Mouse (Mus musculus) kidney, embryonic 14.5 days (tissue): Measurements from ENCODE around the gene Hoxb4. TPM values are rescaled to one million over a fixed set of nuclear protein-coding genes. Genes with fewer than 3 reads are reported as not detected.

Source experiments
- ATAC-seq: fragments of 200-750 bp; cut with Nextera tagmentation; 2 replicates; pipeline ENCODE4 v1.8.0; 2017; ENCODE audit warnings: moderate number of reproducible peaks, mild to moderate bottlenecking, moderate TSS enrichment, moderate library complexity; ENCODE audit not compliant: low FRiP score, low TSS enrichment
- H3K27ac ChIP-seq: fragments of 300-500 bp; sonication (generic); 2 replicates; pipeline ENCODE4 v1.5.1; 2014; ENCODE audit warnings: low read depth, mild to moderate bottlenecking, low read length, moderate library complexity, mixed read lengths
- H3K27me3 ChIP-seq: fragments of 300-500 bp; sonication (generic); 2 replicates; pipeline ENCODE4 v1.6.1; 2014; ENCODE audit warnings: mild to moderate bottlenecking, low read length; ENCODE audit not compliant: control insufficient read depth, insufficient read depth
- H3K36me3 ChIP-seq: fragments of 300-500 bp; sonication (generic); 2 replicates; pipeline ENCODE4 v1.6.1; 2014; ENCODE audit warnings: low read length, mixed read lengths; ENCODE audit not compliant: control insufficient read depth, insufficient read depth
- H3K4me1 ChIP-seq: fragments of 300-500 bp; sonication (generic); 2 replicates; pipeline ENCODE4 v1.6.1; 2014; ENCODE audit warnings: low read length, mixed read lengths; ENCODE audit not compliant: control insufficient read depth, insufficient read depth
- H3K4me2 ChIP-seq: fragments of 300-500 bp; sonication (generic); replicated peaks from 2 replicates; pipeline ENCODE4 v1.6.1; 2014; ENCODE audit warnings: low read depth, mild to moderate bottlenecking, low read length
- H3K4me3 ChIP-seq: fragments of 300-500 bp; sonication (generic); 2 replicates; pipeline ENCODE4 v1.5.1; 2014; ENCODE audit warnings: mild to moderate bottlenecking, low read length
- H3K9ac ChIP-seq: fragments of 300-500 bp; sonication (generic); 2 replicates; pipeline ENCODE4 v1.6.1; 2014; ENCODE audit warnings: low read depth, mild to moderate bottlenecking, low read length, moderate library complexity
- H3K9me3 ChIP-seq: fragments of 300-500 bp; sonication (generic); 2 replicates; pipeline ENCODE4 v1.6.1; 2016; ENCODE audit warnings: low read length; ENCODE audit not compliant: control insufficient read depth
- WGBS: fragments of 180-500 bp; shearing (Covaris S2); extraction: QIAGEN DNeasy Blood & Tissue Kit; methylation state at CpG from one replicate; pipeline ENCODE4 v1.1.7; 2014; 5-methylcytosine and 5-hydroxymethylcytosine counted together
- polyA plus RNA-seq: library from polyadenylated mRNA; unstranded; fragments of >200 nt; fragmentation: Nextera tagmentation; extraction: Ambion mirVana; gene quantifications from 2 replicates; pipeline ENCODE4 v1.2.1, GENCODE M21; 2014

The Hoxb4 gene
- polyA plus RNA-seq, 1 experiment from 2014 or later: 4.2 TPM

- H3K27ac ChIP-seq: peak overlapping the region; percentile 100
- H3K4me3 ChIP-seq: peak overlapping the region; percentile 53
- H3K9me3 ChIP-seq: no peaks in the 10 kb centered on the region
- peaks cover 36% of the 10 kb centered on the region for H3K4me1 ChIP-seq
- 17% methylated on average over 21 of the region's 21 CpGs for WGBS
- H3K36me3 ChIP-seq: no peaks in the 10 kb centered on the region
- peak overlapping the region; percentile 99 for H3K9ac ChIP-seq
- ATAC-seq: no peak
- H3K4me2 ChIP-seq: peak overlapping the region; percentile 95
- H3K27me3 ChIP-seq: no peaks in the 10 kb centered on the region
Observed at GRCm38 (mm10) chr11:96289293-96289692, 28.8 kb upstream of the Hoxb4 start.

- H3K27me3 ChIP-seq: no peaks in the 10 kb centered on the region
- H3K27ac ChIP-seq: peak overlapping the region; percentile 100
- H3K4me2 ChIP-seq: peak overlapping the region; percentile 95
- H3K36me3 ChIP-seq: no peaks in the 10 kb centered on the region
- no peak for ATAC-seq
- no peaks in the 10 kb centered on the region for H3K9me3 ChIP-seq
- peak overlapping the region; percentile 53 for H3K4me3 ChIP-seq
- H3K4me1 ChIP-seq: peaks cover 36% of the 10 kb centered on the region
- H3K9ac ChIP-seq: peak overlapping the region; percentile 99
- WGBS: 27% methylated on average over 6 of the region's 6 CpGs
Observed at GRCm38 (mm10) chr11:96289837-96290236, 28.2 kb upstream of the Hoxb4 start.

- H3K4me1 ChIP-seq: peaks cover 40% of the 10 kb centered on the region
- H3K9me3 ChIP-seq: no peaks in the 10 kb centered on the region
- peak overlapping the region; percentile 53 for H3K4me3 ChIP-seq
- H3K27me3 ChIP-seq: no peaks in the 10 kb centered on the region
- H3K27ac ChIP-seq: peak overlapping the region; percentile 100
- ATAC-seq: no peak
- H3K36me3 ChIP-seq: no peaks in the 10 kb centered on the region
- peak overlapping the region; percentile 95 for H3K4me2 ChIP-seq
- peak overlapping the region; percentile 99 for H3K9ac ChIP-seq
- 18% methylated on average over 17 of the region's 17 CpGs for WGBS
Observed at GRCm38 (mm10) chr11:96290705-96291355, 27.2 kb upstream of the Hoxb4 start.

GRCm38 (mm10) chr11:96291681-96292564, 26.1 kb upstream of the Hoxb4 start, which contains the start of gene Hoxb6:
TSS of gene Hoxb6 (plus strand) at chr11:96292476.
- no peaks in the 10 kb centered on the region for H3K36me3 ChIP-seq
- WGBS: 1% methylated on average over 22 of the region's 22 CpGs
- peak within 1 kb of the TSS; percentile 100 for H3K27ac ChIP-seq
- H3K9ac ChIP-seq: peak within 1 kb of the TSS; percentile 99
- peaks cover 42% of the 10 kb centered on the region for H3K4me1 ChIP-seq
- peak; percentile 43 for ATAC-seq
- H3K27me3 ChIP-seq: no peaks in the 10 kb centered on the region
- peak within 1 kb of the TSS; percentile 53 for H3K4me3 ChIP-seq
- peak within 1 kb of the TSS; percentile 95 for H3K4me2 ChIP-seq
- H3K9me3 ChIP-seq: no peaks in the 10 kb centered on the region

- Histone ChIP-seq H3K4me2 (peak overlapping the region; percentile 95), H3K4me1 (peaks cover 45% of the 10 kb centered on the region), H3K27ac (peak overlapping the region; percentile 100), H3K9ac (peak overlapping the region; percentile 99), H3K36me3 (no peaks in the 10 kb centered on the region), H3K4me3 (peak overlapping the region; percentile 53), H3K27me3 (no peaks in the 10 kb centered on the region), H3K9me3 (no peaks in the 10 kb centered on the region)
- no peak for ATAC-seq
- WGBS: 2% methylated on average over 12 of the region's 12 CpGs
Observed at GRCm38 (mm10) chr11:96292565-96293301, 25.3 kb upstream of the Hoxb4 start.

GRCm38 (mm10) chr11:96293302-96293921, 24.7 kb upstream of the Hoxb4 start:
- no peak for ATAC-seq
- Histone ChIP-seq H3K9ac (peak overlapping the region; percentile 99), H3K9me3 (no peaks in the 10 kb centered on the region), H3K4me3 (peak overlapping the region; percentile 53), H3K27me3 (no peaks in the 10 kb centered on the region), H3K36me3 (no peaks in the 10 kb centered on the region), H3K27ac (peak overlapping the region; percentile 100), H3K4me2 (peak overlapping the region; percentile 95), H3K4me1 (peaks cover 44% of the 10 kb centered on the region)
- 0% methylated on average over 22 of the region's 22 CpGs for WGBS

GRCm38 (mm10) chr11:96294245-96295091, 23.6 kb upstream of the Hoxb4 start:
- under 1% methylated on average over 32 of the region's 32 CpGs for WGBS
- H3K4me3 ChIP-seq: peak overlapping the region; percentile 53
- H3K4me1 ChIP-seq: peaks cover 40% of the 10 kb centered on the region
- H3K9ac ChIP-seq: peak overlapping the region; percentile 99
- peak overlapping the region; percentile 100 for H3K27ac ChIP-seq
- H3K4me2 ChIP-seq: peak overlapping the region; percentile 95
- no peak for ATAC-seq
- no peaks in the 10 kb centered on the region for H3K27me3 ChIP-seq
- no peaks in the 10 kb centered on the region for H3K9me3 ChIP-seq
- no peaks in the 10 kb centered on the region for H3K36me3 ChIP-seq
